Mouse (Mus musculus) CD4-positive, CD25-positive, alpha-beta regulatory T cell, adult 2 months (primary cell): ENCODE results near the gene Ube2e1.

Experiments
- DNase-seq: peaks from one replicate; pipeline ENCODE4 v3.0.0-alpha.2; 2012; ENCODE audit warnings: low read depth, low spot score

Ube2e1 gene

DNA sequence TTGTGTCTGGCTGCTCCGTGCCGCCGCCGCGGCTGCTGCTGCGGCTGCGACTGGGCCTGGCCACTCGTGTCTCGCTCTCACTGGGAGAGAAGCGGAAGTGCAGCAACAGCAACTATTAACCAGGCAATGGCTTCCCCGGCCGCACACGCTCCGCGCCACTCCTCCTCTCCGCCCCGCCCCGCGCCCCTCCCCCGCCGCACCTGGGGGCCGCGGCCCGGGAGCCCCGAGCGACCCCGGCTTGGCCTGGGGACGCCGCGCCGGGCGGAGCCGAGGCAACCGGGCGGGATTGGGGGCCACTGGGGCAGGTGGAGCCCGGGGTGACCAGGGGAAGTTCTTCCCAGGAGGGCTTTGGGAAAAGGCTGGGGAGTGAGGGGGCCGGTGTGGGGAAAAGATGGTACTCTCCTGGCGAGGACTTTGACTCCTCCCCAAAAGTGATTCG, at the start of gene Ube2e1:
TSS of gene Ube2e1 (minus strand) at position 167 of the 439 bp plus-strand sequence.
- peak; percentile 88 for DNase-seq

GRCm38 (mm10) chr14:18379841-18380240, 48.2 kb upstream of the Ube2e1 start:
- no peak for DNase-seq

GRCm38 (mm10) chr14:18377944-18378575, 46.4 kb upstream of the Ube2e1 start:
- no peak for DNase-seq

DNA sequence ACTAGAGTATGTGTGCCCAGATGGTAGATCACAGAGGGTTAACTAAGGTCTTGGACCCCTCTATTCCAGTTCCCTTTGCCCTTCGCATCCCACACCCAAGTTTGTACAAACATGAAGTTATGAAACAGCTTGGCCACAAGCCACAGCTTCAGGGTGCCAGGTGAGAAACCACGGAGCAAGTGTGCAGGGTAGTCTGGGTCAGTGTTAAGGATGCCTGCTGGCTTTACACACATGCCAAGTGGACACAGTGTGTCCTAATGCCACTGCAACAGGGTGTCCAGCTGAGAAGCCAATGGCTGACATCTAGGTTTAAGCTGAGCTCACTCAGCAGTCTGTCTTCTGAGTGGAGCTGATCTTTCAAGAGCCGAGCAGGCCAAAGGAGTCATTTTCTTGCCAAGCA, 44.5 kb upstream of the Ube2e1 start:
- no peak for DNase-seq

- no peak for DNase-seq
These were observed 42.2 kb upstream of the Ube2e1 start for GRCm38 (mm10) chr14:18373758-18374405.

DNA sequence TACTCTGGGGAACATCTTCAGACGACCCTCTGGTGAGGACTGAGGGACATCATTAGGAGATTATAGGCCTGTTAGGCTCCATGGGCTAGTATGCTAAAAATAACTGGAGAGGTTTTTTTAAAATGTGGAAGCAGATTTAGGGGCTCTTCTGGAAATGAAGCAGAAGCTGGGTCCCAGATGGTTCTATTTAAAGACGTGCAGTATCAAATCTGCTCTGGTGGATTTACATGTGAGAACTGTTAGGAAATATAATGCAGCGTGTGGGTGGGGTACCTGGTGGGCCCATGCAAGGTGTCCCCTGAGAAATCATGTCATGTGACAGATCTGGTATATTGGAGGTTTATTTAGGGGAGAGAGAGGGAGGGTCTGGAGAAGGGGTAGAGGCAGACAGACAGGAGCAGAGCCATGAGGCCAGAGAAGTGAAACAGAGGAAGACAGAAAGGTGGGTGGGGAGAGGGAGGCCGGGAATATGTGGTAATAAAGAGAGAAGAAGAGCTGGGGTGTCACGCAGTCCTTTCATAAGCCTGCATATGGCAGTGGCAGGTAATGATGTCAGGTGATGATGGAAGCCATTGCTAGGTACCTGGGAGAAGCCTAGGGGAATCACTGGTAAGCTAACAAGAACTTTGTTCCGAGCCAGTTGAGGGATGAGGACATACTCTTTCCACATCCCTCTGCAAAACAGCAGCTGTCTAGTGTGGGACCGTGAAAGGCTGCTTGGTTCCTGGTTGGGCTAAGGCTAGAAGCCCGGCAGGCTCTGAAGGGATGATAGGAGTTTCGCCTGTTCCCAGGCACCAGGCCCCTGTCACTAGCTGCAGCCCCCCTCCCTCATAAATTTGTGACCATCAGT, 41.3 kb upstream of the Ube2e1 start:
- no peak for DNase-seq

GRCm38 (mm10) chr14:18369031-18369430, 37.4 kb upstream of the Ube2e1 start:
- no peak for DNase-seq

DNA sequence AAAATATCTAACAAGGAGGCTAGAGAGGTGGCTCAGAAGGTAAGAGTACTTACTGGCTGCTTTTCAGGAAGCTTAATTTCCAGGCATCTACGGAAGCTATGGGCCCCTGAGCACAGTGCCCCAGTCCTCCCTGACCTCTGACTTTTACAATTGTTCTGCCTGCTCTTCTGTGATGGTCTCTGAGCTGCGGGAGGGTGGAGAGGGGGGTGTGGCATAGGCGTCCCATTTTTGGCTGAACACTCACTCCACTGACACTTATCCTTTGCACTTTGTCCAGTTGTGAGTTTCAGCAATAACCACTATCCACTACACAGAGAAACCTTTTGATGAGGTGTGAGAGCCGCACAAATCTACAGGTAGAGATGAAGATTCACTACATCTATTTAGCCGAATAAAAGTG, 35.4 kb upstream of the Ube2e1 start:
- no peak for DNase-seq

DNA sequence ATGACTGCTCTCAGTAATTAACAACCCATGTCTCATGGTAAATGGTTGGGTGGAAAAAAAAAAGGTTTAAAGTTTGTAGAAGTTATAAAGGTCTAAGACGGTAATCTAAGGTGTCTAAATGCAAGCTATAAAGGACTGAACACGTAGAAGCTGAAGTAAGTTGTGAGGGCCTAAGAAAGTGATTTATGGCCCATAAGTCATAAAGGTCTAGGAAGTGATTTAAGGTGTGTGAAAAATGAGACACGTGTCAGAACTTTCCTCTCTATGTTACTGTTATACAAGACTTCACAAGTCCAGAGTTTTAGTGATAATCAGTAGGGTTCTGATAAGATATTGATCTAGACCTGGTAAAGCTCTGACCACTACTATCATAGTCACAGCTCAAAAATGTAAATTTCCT, 32.7 kb upstream of the Ube2e1 start:
- no peak for DNase-seq

DNA sequence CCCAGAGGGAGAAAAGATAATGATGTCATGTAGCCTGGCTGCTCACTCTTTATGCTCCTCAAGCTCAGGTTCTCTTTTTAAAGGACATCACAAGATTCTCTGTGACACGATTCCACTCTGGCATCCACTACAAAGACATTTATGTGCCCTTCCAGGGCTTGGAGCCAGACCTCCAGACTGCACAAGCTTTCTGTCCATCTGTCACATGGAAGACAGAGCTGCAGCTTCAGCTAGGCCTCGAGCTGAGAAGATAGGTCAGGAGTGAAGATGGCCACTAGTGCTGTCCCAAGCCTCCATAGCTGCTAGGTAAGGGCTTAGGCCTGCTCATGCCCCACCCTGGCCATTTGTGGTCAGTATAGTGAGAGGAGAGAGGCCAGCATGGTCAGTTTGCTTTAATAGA, 24.8 kb upstream of the Ube2e1 start:
- DNase-seq: no peak

- no peak for DNase-seq
These were observed 24.0 kb upstream of the Ube2e1 start for GRCm38 (mm10) chr14:18355514-18356190.

DNA sequence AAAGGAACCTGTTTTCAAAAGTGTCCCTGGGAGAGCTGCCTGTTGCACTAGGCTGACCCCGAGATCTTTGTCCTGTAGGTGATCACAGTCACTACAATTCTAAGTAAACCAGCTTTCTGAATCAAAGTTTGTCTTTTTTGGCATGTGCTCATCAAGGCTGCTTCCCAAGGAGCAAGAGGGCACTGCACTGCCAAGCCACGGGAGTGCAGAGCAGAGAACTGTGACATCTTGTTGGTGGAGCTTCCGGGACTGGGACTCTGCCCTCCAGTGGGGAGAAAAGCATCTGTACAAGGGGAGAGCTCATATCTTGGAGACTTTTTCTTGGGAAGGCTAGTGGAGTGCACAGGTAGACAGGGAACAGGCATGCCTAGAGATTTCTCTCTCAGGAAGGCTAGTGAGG, 21.9 kb upstream of the Ube2e1 start:
- DNase-seq: no peak

GRCm38 (mm10) chr14:18352934-18353333, 21.3 kb upstream of the Ube2e1 start:
- no peak for DNase-seq

DNA sequence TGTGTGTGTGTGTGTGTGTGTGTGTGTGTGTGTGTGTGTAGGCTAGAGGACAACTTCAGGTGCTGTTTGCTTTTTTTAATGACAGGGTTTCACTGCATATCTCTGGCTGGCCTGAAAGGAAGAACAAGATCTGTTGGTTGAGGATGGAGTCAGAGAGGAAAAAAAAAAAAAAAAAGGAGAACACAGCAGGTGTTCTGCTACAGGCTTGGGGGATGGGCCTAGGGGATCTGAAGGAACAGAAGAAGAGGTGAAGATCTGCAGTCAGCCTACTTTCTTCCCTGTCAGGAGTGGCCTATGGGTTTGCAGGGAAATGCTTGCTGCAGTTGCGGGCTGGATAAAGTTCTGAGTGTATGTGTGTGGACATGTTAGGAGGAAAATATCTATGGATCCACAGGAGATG, 19.0 kb upstream of the Ube2e1 start:
- no peak for DNase-seq

- no peak for DNase-seq
These were observed 18.2 kb upstream of the Ube2e1 start for GRCm38 (mm10) chr14:18349871-18350270.

DNA sequence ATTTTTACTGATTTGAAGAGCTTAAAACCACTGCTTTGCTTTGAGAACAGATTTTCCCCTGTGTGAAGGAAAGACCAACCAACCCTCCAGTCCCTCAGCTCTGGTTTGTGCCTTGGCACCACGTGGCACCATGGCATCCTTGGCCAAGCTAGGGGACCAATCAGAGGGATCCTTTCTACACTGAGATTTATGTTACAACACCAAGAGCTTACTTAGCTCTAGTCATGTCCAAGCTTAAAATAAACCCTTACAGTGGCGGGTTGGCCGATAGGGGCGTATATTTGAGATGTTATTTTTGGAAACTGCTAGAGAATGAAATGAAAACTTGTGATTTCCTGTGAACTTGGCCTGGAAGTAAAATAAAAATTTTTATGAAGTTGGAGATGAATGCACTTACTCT, 11.9 kb upstream of the Ube2e1 start:
- no peak for DNase-seq

GRCm38 (mm10) chr14:18342749-18343148, 11.1 kb upstream of the Ube2e1 start:
- no peak for DNase-seq

- no peak for DNase-seq
These were observed 9.4 kb upstream of the Ube2e1 start for GRCm38 (mm10) chr14:18341088-18341487.

DNA sequence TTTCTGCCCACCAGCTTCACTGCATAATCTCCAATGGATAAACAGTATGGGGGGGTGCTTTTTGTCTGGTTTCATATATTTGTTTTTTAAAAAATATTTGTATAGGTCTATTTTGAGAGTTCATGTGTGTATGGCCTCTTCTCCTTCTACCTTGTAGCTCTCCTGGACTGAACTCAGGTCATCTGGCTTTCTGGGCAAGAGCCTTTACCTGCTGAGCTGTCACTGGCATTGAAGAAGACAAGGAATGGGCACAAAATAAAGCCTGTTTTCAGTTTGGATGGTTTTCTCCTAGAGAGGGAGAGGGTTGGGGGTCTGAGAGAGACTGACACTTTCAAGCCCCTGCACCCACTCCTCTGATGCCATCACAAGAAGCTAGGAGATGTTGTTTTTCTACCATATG, 4.4 kb upstream of the Ube2e1 start:
- no peak for DNase-seq

GRCm38 (mm10) chr14:18330789-18331692, 618 bp downstream of the Ube2e1 start:
- peak; percentile 56 for DNase-seq
